Mouse (Mus musculus) kidney, postnatal 36 days (tissue): ENCODE results near the gene Fmo6.
A peak's percentile ranks its signal among the peaks of the same experiment; 100 is the strongest.

Experiments used
- DNase-seq, 2 experiments: peaks; one replicate each; pipeline ENCODE4 v3.0.0; 2021 to 2022; ENCODE audit warnings: mixed read lengths in 2 of 2

Fmo6 gene

DNA sequence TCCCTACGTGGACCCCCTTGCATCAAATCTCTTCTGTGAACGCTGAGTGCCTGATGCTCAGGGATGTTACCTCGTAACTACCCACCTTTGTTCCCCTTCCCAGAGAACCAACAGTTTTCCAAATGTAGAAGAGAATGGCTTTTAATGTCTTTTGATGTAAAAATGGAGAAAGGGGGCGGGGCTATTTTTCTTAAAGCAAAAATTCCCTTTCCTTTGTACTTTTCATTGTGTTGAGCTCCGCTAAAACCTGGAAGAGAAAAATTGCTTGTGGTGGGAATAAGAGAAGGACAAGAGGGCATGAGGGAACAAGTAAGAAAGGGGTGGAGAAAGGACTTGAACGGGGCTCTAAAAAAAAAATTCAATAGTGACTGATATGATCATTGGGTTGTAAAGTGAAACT lies at the start of gene Fmo6:
TSS of gene Fmo6 (minus strand) at position 101 of the 400 bp plus-strand sequence.
- no peak for DNase-seq

DNA sequence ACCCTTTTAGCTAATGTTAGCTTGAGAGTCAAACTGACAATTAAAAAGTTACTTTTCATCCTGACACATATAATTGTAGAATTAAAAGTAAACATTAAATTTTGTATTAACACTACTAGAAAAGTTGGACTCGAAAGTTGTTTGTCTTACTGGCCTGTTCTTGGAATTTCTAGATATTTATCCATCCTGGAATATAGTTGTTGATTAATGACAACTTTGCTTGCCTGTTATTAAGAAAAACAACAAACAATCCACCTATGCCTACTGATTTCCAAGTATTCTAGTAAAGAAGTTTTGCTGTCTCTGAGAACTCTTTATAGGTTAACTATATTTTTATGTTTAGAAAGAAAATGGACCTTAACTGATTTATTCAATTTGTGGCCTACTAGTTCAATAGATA lies 49.5 kb upstream of the Fmo6 start:
- DNase-seq: no peak

DNA sequence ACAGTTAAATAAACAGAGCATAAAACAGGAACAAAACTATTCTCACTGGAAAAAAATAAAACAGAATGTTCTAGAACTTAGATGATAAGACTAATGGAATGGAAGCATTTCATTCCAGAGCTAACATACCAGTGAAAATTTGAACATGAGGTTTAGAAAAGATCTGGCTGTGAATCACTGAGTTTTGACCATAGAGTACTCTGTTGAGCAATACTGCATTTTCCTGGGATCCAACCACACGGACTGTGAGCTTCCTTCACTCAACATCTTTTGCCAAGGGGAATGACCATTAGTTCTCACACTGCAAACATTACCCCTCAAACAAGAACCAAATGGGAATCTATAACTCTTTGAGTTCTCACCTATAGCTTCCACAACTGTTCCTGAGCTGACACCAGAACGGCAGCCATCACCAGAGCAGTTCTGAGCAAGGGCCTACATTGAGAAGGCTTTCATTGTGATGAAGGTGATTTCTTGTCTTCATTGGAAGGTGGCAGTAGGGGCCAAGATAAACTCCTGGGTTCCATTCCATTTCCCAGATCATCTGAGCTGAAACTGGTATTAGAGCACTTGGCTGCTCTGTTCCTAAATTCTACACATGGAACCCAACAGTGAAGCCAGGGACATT lies 48.9 kb upstream of the Fmo6 start:
- DNase-seq: peak; percentile 5 to 23

DNA sequence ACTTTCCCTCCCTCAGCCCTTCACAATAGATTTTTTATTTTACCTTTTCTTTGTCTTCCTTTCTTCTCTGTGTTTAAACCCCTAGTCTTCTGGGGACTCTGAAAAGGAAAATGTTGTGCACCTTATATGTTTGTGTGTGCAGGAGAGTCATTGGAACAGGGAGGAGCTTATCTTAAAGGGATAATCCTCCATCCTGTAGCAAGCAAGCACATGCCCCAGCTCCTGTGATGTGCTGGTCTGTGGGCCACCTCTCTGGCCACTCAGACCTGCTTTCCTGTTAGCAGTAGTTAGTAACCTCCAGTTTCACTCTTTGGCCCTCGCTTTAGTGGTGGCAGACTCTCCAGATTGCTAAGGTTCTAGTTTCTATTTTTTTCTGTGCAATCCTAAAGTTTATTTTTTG lies 47.1 kb upstream of the Fmo6 start, which contains the start of gene Fmo3:
TSS of gene Fmo3 (minus strand) at position 101 of the 400 bp plus-strand sequence.
- no peak for DNase-seq

DNA sequence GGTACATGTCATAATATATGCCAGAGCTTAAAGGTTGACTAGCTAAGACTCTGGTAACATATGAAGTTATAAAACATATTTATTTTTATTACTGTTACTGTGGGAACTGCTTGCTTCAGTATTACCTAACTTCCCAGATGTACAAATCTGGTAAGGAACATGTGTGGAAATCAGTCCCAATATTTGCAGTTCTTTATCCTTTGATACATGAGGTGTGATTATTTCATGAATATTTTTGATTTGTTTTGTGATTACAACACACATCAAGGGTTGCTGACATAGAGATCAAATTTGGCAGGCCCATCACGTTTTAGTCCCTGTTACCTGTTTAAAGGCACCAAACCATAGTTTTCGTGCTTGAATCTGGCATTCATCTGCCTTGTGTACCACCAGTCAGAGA lies 26.2 kb upstream of the Fmo6 start:
- DNase-seq: no peak

DNA sequence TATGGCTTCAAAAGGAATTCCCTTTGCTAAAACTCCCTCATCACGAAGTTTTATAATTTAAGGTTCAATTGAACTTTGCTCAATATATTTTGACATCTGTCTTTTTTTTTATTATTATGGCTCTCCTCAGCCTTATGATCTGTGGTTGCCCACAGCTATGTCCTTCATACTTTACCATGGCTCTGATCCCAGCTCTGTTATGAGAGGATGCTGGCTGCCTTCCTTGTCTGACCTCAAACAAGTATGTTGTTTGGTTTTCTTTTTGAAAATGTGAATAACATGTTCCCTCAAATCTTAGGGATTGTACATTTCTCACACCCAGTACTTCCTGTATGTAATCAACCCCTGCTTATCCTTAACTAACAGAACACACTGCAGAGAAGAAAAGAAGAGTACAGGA lies 20.1 kb upstream of the Fmo6 start:
- peak in 1 of 2 experiments; percentile 30 for DNase-seq

DNA sequence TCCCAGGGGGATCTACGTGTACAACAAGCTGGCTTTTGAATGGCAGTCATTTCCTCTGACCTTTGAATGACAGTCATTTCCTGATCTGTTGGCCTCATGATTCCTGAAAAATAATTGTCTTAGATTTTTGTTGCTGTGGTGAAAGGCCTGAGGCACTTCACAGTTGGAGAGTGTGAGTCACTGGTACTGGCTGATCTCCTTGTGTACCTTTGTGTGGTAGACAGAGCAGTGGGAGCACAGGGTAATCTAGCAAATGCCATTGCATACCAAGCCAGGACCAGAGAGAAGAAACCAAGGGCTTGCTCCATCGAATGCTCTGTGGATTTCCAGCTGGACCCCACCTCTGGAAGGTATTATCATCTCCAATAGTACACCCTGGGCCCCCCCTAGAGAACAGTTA lies 15.8 kb upstream of the Fmo6 start:
- DNase-seq: no peak

DNA sequence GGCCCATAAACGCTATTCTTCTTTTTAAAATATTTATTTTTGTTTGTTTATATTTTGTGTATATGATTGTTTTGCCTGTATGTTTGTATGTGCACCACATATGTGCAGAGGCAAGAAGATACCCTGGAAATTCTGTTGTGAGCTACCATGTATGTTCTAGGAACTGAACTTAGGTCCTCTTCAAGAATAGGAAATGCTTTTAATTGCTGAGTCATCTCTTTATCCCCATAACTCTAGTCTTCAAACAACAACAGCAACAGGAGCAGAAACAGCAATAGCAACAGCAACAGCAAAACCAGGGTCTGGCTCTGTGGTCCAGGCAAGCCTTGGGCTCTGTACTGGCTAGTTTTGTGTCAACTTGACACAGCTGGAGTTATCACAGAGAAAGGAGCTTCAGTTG lies 12.4 kb upstream of the Fmo6 start:
- no peak for DNase-seq

DNA sequence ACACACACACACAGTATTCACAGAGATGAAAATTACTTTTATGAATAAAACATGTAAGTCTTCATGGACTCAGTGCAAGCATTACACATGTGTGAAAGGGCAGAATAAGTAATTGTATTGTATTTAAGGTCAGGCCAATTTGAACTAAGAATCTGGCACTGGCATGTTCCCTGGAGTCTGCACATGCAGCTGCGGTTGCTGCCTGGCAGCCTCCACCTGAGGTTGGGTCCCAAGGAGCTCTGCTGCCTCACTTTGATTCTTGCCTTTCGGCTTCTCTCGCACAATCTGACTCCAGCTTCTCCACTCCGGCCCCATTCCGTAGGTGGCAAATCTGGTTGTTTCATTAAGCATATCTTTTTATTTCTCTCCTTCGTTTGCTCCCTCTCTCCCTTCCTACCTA lies 10.6 kb upstream of the Fmo6 start:
- DNase-seq: no peak

DNA sequence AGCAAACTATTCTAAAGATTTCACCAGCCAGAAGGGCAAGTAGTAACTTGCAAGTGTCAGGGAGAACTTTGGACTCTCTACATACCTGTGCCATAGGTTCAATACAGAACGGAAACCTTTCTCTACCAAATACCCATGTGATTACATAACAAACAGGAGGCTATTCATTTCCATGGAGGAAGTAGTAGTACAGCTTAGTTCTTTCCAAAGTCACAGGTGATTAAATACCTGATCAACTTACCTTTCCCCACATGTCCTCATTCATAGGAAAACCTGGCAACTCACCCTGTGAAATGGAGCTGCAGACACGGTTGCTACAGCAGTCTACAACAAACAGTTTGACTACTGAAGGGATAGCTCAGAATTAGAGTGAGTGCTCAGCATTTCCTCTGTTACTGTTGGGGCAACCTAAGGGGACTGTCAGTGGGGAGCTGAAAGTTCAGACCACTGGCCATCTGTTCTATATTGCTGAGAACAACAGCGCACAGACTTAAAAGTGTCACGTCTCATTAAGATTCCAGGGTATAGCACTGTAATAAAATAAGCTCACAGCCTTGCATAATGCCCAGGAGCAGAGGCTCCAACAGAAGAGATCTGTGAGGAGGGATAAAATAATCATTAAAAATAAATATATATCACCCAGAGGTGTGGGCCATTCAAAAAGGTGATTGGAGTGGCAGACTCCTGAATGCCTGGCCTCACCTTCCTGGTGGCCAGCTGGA lies 9.7 kb upstream of the Fmo6 start:
- no peak for DNase-seq

DNA sequence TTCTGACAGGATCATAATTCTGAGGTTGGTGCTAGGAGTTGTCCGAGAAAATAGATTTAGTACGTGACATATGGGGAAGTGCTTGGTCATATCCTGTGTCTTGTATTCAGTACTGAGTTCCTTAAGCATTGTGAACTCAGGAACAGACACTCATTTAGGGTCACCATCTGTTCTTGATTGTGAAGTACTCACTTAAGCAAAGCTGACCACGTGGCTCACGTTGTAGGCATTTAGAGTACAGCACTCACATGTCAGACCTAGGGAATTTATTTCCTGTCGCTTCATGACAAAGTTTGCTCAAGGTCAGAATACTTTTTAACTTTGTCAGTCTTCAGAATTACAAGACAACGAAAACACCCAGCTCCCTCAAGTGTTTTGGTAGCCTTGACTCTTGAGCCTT lies 6.4 kb upstream of the Fmo6 start:
- no peak for DNase-seq

DNA sequence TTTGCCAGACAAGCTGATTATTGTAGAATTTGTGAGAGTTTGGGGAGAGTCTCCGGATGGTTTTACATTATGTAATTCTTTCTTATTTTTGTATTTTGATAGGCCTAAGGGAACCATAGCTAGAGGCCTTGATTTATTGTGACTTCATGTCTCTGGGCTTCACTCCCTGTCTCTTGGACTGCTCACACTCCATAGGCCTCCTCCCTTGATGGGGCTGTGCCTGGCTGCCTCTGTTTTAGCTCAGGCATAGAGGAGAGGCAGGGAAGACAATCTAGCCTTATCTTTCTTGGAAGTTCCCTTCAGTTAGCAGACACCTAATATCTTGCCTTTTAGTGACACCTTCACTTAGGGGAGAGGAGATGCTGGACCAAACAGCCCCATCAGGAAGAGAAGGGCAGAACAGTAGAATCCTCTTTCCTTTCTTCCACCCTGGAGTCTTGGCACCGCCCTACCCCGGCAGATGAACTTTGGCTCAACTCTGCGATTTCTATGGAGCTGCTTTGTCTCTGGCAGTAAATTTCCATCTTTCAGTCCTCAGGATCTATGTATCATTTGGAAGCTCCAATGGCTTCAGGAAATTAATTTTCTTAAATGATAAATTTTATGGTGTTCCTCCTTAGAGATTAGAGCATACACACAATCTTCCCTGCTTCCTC lies 1.5 kb upstream of the Fmo6 start:
- DNase-seq: peak; percentile 52 to 55

DNA sequence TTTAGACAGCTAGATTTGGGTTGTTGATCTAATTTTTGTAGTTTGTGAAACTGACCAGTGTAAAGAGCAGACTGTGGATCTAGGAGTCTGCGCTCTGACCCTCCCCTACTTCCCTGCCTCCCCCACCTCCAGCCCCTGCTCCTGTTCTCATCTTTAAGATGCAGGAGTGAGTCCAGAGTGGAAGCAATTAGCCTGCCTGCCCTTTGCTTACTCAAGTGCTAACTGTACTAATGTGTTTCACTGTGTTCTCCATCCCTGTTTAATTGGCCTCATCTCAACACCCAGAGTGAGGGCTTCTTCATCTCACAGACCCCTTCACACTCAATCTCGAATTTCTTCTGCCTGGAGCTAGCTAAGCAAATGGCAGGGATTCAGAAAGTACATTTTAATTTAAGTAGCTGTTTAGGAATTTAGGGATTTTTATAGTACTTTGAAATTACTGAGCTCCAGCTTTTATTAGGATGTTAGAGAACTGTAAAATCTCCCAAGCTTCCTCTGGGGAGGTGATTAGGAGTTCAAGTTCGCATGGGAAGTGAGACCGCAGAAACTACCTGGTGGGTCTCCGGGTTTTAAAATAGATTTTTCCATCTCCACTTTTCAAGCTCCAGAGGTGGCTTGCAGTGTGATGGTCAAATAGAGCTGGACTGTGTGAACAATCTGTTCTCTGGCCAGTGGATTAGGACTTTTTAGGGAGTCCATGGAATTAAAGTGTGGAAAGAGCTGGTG lies 818 bp upstream of the Fmo6 start:
- no peak for DNase-seq

DNA sequence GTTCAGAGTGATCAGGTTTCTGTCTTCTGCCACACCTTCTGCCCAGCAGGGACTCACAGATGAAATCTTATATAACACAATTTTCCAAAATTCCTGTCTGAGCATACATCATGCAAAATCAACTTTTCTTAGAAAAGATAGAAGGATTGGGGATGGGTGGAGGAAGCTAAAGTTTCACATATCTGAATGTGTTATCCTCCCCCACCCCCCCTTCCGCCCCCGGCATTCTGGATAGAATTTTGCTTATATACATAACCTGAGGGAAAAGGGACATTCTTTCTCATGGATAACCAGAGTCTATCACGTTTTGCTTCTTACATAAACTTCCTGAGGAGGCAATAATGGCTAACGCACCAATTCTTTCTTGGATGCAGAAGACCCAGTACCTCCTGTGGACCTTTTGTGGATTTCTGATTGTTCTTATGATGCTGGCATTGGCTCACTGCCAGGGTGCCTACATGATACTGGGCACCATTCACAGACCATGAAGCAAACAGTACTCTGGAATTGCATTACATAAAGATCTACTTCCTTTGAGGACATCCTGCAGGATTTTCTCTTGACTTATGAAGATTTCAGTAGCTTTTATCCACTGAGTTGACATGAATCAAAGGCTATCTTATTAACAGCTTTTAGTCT lies 2.8 kb downstream of the Fmo6 start:
- no peak for DNase-seq

DNA sequence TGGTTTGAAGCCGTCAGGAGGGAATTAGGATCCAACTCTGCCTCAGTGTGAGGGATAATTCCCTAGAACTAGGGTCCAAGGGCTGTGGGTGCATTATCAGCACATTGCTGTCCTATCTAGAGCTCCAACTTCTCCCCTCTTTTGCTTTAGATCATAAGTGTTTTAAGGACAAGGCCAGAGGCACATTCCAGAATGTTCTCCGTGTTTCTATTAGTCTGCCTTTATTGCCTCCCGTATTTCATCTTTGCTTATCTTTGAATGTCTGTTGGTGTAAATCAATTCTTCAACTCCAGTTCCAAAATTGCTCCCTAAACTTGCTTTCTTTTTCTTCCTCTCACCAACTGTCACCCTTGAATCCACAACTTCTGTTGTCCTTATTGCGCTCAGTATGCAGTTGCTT lies 4.9 kb downstream of the Fmo6 start:
- peak in 1 of 2 experiments; percentile 30 for DNase-seq

DNA sequence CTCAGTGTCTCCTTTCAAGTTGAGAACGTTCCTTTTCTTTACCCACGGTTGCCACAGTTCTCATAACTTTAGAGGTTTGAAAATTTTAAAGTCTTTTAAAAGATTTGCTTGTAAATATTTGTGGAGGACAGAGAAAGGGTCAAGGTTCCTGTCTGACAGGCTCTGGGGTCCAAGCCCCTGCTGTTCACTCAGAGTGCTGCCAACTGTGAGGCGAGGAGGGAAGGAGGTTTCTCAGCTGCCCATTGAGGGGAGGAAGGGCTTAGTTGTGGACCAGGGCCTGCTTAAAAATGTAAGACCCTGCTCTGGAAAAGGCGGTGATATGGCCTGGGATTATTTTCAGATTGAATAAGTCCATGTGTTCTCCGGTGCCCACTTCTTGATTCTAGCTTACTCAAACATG lies 5.4 kb downstream of the Fmo6 start:
- DNase-seq: no peak

DNA sequence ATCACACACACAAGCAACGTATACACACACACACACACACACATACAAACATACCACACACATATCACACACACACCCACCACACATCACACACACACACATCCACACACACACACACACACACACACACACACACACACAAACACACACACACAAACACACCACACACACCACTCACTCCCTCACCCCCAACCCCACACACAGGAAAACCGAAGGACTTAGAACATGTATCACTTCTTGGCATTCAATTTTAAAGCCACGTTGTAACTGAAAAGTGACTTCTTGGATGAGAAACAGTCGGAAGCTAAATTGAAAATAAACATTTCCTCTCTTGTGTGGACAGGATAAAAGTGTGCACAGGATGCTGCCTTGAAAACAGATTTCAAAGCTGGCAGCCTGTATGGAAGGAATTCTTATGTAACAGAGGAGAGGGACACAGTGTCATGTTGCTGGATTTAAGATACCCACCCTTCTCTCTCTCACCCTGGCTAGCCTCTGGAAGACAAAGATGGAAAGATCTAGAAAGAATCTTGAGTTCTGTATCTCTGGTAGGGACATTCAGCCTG lies 5.9 kb downstream of the Fmo6 start:
- peak in 1 of 2 experiments; percentile 33 for DNase-seq

DNA sequence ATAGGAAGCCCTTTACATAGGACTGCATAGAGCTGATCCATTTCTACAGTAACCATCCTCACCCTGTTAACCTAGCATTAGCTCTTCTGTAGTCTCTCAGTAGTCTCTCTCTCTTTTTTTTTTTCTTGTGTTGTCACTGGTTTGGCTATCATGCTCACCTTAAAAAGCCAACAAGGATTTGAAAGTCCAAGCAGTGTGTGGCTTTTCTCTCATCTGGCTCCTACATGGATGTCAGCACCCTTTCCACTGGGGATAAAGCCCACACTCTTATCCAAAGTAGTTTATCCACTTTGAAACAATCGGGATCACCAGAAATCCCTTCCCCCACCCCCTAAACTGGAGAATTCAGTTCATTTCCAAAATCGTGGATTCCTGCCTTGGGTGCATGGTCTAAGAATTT lies 6.7 kb downstream of the Fmo6 start:
- DNase-seq: no peak

DNA sequence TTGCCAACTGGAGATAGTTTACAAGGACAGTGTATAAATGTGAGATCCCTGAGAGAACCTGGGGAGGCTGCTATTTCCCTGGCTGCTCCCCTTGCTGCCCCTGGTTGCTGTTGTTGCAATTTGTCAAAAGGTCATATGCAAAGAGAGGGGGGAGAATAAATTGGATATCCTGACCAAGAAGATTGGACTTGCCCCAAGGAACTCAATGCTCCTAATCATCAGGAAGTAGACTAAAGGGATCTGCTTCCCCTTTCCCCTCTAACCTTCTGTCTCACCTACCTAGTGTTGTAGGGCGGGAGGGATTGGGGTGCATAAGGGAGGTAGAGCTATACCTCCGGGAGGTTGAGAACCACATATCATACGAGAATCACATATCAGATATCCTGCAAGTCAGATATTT lies 8.2 kb downstream of the Fmo6 start:
- no peak for DNase-seq

DNA sequence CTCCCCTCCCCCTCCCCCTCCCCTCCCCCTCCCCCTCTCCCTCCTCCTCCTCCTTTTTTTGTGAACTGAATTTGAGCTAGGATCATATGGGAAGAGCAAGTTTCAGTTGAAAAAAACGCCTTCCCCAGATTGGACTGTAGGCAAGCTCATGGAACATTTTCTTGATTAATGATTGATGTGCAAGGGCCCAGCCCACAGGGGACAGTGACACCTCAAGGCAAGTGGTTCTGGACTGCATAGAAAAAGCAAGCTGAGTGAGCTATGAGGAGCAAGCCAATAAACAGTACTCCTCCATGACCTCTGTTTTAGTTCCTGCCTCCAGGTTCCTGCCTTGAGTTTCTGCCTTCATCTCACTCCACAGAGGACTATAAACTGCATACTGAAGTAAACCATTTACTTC lies 12.2 kb downstream of the Fmo6 start:
- DNase-seq: peak; percentile 24 to 27

DNA sequence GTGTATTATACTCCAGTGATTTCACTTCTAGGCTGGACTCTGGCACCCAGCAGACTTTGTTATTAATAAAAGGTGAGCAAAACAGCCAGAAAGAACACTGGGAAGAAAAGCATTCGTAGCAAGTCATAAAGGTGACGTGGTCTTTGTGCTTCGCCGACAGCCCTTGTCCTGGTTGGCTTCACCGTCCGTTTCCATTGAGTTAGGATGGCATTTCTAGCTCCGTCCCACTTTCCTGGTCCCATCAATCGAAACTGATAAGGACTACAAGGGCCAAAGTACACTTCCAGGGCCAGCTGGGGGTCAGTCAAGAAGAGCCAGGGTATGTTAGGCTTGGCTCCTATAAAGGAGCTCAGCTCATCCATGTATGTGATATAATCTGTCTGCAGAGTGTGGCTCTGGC lies 20.7 kb downstream of the Fmo6 start:
- DNase-seq: no peak

DNA sequence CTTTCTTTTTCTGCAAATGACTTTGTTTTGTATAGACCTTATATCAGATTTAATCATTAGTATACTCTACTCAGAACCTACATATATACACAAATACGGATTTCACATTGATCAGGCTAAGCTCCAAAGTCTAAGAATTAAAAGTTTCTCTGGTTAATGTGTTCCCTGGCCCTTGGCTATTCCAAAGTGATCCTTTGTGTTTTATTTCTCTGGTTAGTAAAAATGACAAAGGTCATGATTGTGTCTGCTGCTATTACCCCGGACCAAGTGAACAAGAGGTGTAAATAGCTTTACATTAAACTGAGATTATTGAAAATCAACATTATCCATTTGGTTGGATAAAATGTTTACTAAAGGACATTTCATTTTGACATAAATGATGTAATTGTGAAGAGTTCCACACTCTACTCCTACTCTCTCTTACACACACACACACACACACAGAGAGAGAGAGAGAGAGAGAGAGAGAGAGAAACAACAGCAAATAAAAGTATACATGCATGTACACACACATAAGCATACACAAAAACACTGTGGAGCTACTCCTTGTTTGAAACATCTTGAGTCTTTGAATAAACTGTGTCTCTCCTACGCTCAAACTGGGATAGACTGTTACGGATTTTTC lies 22.3 kb downstream of the Fmo6 start:
- DNase-seq: no peak
